Mouse (Mus musculus): ENCODE results near the gene Rpl13a.

GRCm38 (mm10) chr7:45082401-45083299 is 45.9 kb downstream of the Rpl13a start:
- TF ChIP-seq POLR2A (IDR thresholded peaks at IDR 0.05; ENCODE audit: control insufficient read depth, extremely low read depth, insufficient read depth, low read length, poor library complexity), result no peak
- TF ChIP-seq CTCF (IDR thresholded peaks at IDR 0.05; ENCODE audit: borderline replicate concordance, control insufficient read depth, extremely low read depth, insufficient read depth, low read length, poor library complexity), result no peak
